Mouse (Mus musculus): ENCODE data around the gene Mus81. TPM values are rescaled to one million over a fixed set of nuclear protein-coding genes. Genes with fewer than 3 reads are reported as not detected.
A peak's percentile ranks its signal among the peaks of the same experiment; 100 is the strongest.

The Mus81 gene
- polyA plus RNA-seq, 1 experiment from 2014 or later: 43.2 TPM

DNA sequence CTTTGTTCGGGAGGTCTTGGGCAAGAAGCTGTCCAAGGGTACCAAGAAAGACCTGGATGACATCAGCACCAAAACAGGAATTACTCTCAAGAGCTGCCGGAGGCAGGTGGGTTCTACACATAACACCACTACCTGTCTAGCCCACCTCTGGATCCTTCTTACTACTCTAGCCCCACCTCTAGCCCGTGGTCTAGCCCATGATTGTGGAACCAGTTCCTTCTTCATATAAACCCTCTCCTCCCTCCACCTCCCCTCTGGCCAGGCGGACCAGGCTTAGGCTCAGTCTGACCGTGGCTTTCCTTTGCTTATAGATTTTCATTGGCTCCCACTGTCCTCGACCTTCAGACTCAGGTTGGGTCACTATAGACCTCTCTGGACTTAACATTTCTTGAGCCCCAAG lies 26.8 kb downstream of the Mus81 start:
- Histone ChIP-seq H3K27ac (replicated peaks) (no peak overlapping the region), H3K9me3 (no peaks in the 10 kb centered on the region), H3K4me1 (replicated peaks) (peaks cover 49% of the 10 kb centered on the region), H3K4me3 (peak overlapping the region; percentile 80), H3K9ac (peak overlapping the region; percentile 78), H3K36me3 (peaks cover 36% of the 10 kb centered on the region), H3K4me2 (peak overlapping the region; percentile 99), H3K27me3 (peaks cover 13% of the 10 kb centered on the region; the same call in 1 of the 2 replicates)
- ATAC-seq (ENCODE audit: low read depth): no peak
- WGBS: 87% methylated on average over 6 of the region's 6 CpGs

DNA sequence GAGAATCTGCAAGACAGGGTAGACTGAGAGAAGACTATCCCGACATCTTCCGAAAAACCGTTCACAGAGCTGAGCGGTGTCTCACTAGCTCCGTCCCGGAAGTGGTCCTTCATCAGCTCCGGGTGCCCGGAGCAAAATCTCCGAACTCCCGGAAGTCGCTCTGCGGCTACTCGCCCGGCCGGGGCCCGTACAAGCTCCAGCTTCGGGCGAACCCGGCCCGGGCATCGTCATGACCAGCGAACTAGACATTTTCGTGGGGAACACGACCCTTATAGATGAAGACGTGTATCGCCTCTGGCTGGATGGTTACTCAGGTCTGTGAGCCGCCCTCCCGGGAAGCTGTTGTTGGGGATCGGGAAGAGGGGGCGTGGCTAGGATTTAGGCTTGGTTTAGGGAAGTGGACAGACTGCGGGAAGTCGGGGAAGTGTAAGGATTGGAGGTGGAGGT lies 27.7 kb downstream of the Mus81 start, which contains the start of gene Fibp:
Fibp (plus strand) TSS at position 151 of the 447 bp plus-strand sequence.
- Histone ChIP-seq H3K4me3 (peak within 1 kb of the TSS; percentile 80), H3K27me3 (peaks cover 13% of the 10 kb centered on the region; the same call in 1 of the 2 replicates), H3K27ac (replicated peaks) (peak within 1 kb of the TSS; percentile 70), H3K9me3 (no peaks in the 10 kb centered on the region), H3K36me3 (peaks cover 27% of the 10 kb centered on the region), H3K9ac (peak within 1 kb of the TSS; percentile 78), H3K4me1 (replicated peaks) (peaks cover 59% of the 10 kb centered on the region), H3K4me2 (peak within 1 kb of the TSS; percentile 99)
- under 1% methylated on average over 32 of the region's 32 CpGs for WGBS
- ATAC-seq (ENCODE audit: low read depth): peak; percentile 47

DNA sequence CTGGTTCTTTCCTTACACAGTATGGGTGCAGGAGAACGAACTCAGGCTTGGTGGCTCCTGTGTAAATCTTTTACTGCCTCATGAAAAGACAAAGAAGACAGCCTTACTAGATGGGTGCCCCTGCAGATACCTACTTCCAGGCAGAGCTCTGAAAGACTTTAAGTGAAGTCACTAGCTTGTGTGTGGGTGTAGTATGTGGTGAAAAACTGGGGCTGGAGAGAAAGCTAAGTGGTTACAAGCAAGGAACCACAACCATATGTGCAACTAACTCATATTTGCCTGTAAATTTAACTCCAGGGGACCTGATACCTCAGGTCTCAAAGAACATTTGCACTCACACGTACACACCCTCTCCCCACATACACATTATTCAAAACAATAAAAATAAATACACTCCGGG lies 28.3 kb downstream of the Mus81 start:
- WGBS: 21% methylated on average over 3 of the region's 3 CpGs
- ATAC-seq (ENCODE audit: low read depth): no peak
- Histone ChIP-seq H3K9ac (peak overlapping the region; percentile 78), H3K9me3 (no peaks in the 10 kb centered on the region), H3K27me3 (peaks cover 13% of the 10 kb centered on the region; the same call in 1 of the 2 replicates), H3K4me3 (peak overlapping the region; percentile 80), H3K27ac (replicated peaks) (peak overlapping the region; percentile 70), H3K36me3 (peaks cover 21% of the 10 kb centered on the region), H3K4me2 (peak overlapping the region; percentile 99), H3K4me1 (replicated peaks) (peaks cover 60% of the 10 kb centered on the region)

DNA sequence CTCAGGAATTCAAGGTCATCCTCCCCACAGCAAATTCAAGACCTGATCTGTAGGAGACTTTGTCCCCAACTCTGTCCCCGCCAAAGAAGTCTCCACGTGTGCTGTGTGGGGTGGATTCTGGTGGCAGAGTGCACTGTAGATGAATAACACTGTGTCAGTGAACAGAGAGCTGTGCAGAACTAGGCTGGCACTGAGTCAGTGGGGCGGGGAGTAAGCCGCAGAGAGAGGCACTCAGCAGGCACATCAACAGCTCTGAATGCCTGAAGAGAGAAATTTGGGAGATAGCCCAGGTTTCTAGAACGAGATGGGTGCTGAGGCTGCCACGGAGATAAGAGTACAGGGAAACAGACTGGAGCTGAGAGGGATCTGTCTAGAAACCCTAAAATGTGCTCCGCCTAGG lies 29.2 kb downstream of the Mus81 start:
- no peak overlapping the region for H3K9ac ChIP-seq
- WGBS: 76% methylated on average over 7 of the region's 7 CpGs
- H3K27me3 ChIP-seq: peaks cover 13% of the 10 kb centered on the region; the same call in 1 of the 2 replicates
- no peak overlapping the region for H3K27ac ChIP-seq (replicated peaks)
- no peak overlapping the region for H3K4me2 ChIP-seq
- H3K4me1 ChIP-seq (replicated peaks): peaks cover 60% of the 10 kb centered on the region
- no peak for ATAC-seq (ENCODE audit: low read depth)
- no peak overlapping the region for H3K4me3 ChIP-seq
- H3K36me3 ChIP-seq: peaks cover 23% of the 10 kb centered on the region
- no peaks in the 10 kb centered on the region for H3K9me3 ChIP-seq

DNA sequence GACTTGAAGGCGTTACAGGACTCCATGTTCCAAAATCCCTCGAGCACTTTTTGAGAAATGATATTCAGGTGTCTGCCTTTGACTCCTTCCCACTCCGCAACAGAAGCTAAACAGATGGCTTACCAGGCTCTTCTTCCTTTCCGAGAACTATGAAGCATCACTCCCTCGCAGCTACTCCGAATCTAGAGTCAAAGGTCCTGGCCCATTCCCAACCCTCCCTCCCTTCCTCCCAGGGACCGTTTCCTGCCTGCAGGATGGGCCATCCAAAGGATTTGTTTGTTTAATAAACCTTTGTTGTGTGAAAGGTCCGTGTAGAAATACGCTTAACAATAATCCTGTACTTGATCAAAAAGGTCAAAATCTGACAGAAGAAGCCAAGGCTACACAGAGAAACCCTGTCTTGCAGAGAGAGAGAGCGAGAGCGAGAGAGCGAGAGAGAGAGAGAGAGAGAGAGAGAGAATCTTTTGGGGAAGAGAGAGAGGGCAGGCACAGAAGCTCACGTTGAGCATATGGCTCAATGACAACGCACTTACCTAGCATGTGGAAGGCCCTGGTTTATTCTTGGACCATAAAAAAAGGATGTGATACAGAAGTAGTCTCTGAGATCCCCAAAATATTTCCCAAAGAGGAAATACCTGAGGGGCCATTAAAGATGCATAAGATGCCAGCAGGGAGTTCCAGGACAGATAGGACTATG lies 30.3 kb downstream of the Mus81 start, which contains the start of gene Ccdc85b:
Ccdc85b (minus strand) TSS at position 149 of the 697 bp plus-strand sequence.
- Histone ChIP-seq H3K36me3 (peaks cover 18% of the 10 kb centered on the region), H3K9ac (peak within 1 kb of the TSS; percentile 92), H3K27me3 (peaks cover 13% of the 10 kb centered on the region; the same call in 1 of the 2 replicates), H3K4me1 (replicated peaks) (peaks cover 59% of the 10 kb centered on the region), H3K9me3 (no peaks in the 10 kb centered on the region), H3K27ac (replicated peaks) (peak within 1 kb of the TSS; percentile 97), H3K4me2 (peak within 1 kb of the TSS; percentile 98), H3K4me3 (peak within 1 kb of the TSS; percentile 76)
- 21% methylated on average over 14 of the region's 14 CpGs for WGBS
- no peak; the same call in 1 of the 2 replicates for ATAC-seq (ENCODE audit: low read depth)

DNA sequence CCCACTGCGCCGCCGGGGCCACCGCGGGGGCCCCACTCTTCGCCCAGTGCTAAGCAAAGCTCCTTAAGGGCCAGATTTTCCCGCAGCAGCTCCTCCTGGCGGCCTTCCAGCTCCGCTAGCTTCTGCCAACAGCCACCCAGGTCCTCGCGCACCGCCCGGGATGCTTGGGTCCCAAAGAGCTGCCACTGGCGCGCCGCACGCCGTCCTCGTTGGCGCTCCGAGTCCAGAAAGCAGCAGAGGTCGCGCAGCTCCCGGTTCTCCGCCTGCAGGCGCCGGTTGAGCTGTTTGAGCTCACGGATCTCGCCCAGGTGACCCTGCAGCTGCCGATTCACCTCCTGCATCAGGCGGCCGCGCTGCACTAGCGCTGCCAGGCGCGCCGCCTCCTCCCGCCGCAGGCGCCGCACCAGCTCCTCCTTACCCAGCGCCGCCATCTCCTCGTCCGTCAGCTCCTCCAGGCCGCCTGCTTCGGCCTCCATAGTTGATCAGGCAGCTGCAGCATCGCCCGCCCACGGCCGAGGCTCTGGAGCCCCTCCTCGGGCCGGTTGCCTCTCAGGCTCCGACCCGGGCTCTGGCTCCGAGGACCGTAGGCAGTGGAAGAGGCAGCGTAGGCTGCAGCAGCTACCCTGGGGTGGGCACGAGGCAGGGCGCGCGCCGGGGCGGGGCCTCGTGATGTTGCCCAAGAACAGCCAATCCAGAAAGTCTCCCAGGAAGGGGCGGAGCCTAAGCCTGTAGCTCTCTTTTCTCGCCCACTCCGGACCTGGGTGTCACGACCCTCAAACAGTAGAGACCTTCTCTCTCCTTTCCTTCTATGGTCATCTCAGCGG lies 31.1 kb downstream of the Mus81 start:
- peak overlapping the region; percentile 76 for H3K4me3 ChIP-seq
- H3K9ac ChIP-seq: peak overlapping the region; percentile 92
- peaks cover 10% of the 10 kb centered on the region for H3K36me3 ChIP-seq
- peaks cover 59% of the 10 kb centered on the region for H3K4me1 ChIP-seq (replicated peaks)
- peaks cover 13% of the 10 kb centered on the region; the same call in 1 of the 2 replicates for H3K27me3 ChIP-seq
- peak; percentile 90 for ATAC-seq (ENCODE audit: low read depth)
- H3K9me3 ChIP-seq: no peaks in the 10 kb centered on the region
- H3K27ac ChIP-seq (replicated peaks): peak overlapping the region; percentile 97
- WGBS: under 1% methylated on average over 63 of the region's 70 CpGs
- H3K4me2 ChIP-seq: peak overlapping the region; percentile 98

DNA sequence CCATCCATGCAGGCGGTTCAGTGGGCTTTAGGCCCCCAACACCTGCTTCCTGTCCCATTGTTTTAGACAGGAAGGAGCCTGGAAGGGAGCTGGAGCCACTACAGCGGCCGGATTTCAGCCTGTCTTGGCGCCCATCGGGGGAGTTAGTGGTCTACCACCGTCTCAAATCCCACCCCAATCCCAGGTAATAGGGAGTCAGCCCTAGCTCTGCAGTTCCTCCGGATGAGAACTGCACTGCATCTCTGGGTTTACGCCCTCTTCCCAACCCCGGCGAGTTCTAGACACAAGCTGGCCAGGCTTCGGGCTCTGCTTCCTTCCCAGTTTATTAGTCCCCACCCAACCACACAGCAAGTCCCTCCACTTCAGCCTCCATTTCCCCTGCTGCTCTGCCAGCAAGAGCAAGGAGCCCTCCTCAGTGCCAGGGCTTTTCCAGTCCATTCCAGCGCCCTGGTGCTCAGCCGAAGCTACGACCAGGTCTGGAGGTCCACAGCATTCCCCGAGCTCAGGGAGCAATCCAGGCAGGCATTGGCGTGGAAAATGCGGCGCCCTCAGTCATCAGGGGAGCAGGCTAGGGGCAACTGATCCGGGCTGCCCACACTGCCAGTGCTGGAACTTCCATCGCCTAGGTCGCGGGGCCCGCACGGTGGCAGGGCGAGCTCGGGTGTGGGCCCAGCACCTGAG lies 31.8 kb downstream of the Mus81 start:
- H3K36me3 ChIP-seq: peaks cover 10% of the 10 kb centered on the region
- H3K27me3 ChIP-seq: peaks cover 18% of the 10 kb centered on the region
- H3K4me3 ChIP-seq: peak overlapping the region; percentile 76
- H3K4me2 ChIP-seq: peak overlapping the region; percentile 98
- ATAC-seq (ENCODE audit: low read depth): no peak
- H3K4me1 ChIP-seq (replicated peaks): peaks cover 53% of the 10 kb centered on the region
- WGBS: 3% methylated on average over 26 of the region's 26 CpGs
- no peaks in the 10 kb centered on the region for H3K9me3 ChIP-seq
- H3K9ac ChIP-seq: peak overlapping the region; percentile 92
- H3K27ac ChIP-seq (replicated peaks): peak overlapping the region; percentile 97

DNA sequence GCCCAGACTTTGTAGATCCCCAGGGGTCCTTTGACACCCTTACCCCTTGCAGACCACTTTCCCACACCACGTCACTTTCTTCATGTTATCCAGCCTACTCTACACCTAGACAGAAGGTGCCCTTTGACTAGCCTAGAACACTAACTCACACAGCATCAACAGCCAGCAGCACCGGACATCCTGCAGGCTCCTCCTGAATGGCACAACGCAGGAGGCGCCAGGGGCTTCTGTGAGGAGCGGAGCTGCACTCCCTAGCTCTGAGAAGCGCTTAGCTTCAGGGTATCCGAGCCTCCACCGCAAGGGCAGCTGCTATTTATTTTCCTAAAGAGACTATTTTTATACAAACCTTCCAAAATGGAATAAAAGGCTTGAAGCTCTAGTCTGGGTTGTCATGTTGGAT lies 32.6 kb downstream of the Mus81 start:
- Histone ChIP-seq H3K4me2 (peak overlapping the region; percentile 98), H3K9me3 (no peaks in the 10 kb centered on the region), H3K4me1 (replicated peaks) (peaks cover 46% of the 10 kb centered on the region), H3K27ac (replicated peaks) (0 out of 2 replicates have a peak overlapping the region, but pooled peaks have one; percentile 23), H3K4me3 (peak overlapping the region; percentile 76), H3K9ac (peak overlapping the region; percentile 92), H3K36me3 (peaks cover 10% of the 10 kb centered on the region), H3K27me3 (peaks cover 26% of the 10 kb centered on the region)
- 63% methylated on average over 8 of the region's 8 CpGs for WGBS
- ATAC-seq (ENCODE audit: low read depth): no peak

DNA sequence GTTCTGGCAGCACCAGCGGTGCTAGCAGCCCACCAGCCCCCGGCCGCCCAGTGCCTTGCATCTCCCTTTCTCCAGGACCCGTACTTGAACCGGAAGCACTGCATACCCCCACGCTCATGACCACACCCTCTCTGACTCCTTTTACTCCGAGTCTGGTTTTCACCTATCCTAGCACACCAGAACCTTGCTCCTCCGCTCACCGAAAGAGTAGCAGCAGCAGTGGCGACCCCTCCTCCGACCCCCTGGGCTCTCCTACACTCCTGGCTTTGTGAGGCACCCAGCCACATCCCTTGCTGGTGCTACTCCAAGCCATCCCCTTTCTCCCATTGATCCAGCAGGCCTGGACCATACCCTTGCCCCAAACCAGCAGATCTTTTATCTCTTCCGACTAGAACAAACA lies 33.2 kb downstream of the Mus81 start:
- H3K4me2 ChIP-seq: peak overlapping the region; percentile 98
- H3K4me3 ChIP-seq: peak overlapping the region; percentile 76
- H3K4me1 ChIP-seq (replicated peaks): peaks cover 45% of the 10 kb centered on the region
- no peak for ATAC-seq (ENCODE audit: low read depth)
- peak overlapping the region; percentile 92 for H3K9ac ChIP-seq
- 84% methylated on average over 12 of the region's 12 CpGs for WGBS
- peaks cover 10% of the 10 kb centered on the region for H3K36me3 ChIP-seq
- no peak overlapping the region for H3K27ac ChIP-seq (replicated peaks)
- H3K9me3 ChIP-seq: no peaks in the 10 kb centered on the region
- H3K27me3 ChIP-seq: peaks cover 31% of the 10 kb centered on the region

DNA sequence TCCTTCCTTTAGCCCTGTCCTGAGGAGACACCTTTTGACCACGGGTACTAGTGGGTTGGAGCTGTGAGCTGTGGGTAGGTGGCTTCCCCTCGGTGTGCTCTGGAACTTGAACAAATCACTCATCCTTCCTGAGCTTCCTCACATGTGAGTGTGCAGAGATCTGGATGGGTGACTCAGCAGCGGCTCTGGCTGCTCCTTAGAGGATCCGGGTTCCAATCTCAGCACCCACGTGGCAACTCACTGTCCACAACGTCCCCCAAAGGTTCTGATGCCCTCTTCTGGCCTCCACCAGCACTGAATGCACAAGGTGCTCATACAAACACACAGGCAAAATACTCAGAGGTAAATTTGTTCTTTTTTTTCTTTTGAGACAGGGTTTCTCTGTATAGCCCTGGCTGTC lies 36.4 kb downstream of the Mus81 start:
- no peak overlapping the region for H3K27ac ChIP-seq (replicated peaks)
- no peak for ATAC-seq (ENCODE audit: low read depth)
- no peak overlapping the region for H3K4me2 ChIP-seq
- H3K9me3 ChIP-seq: no peaks in the 10 kb centered on the region; the same call in 1 of the 2 replicates
- H3K9ac ChIP-seq: no peak overlapping the region
- H3K27me3 ChIP-seq: peaks cover 51% of the 10 kb centered on the region
- no peak overlapping the region for H3K4me3 ChIP-seq
- H3K4me1 ChIP-seq (replicated peaks): peaks cover 48% of the 10 kb centered on the region
- peaks cover 10% of the 10 kb centered on the region for H3K36me3 ChIP-seq
- 79% methylated on average over 6 of the region's 6 CpGs for WGBS

DNA sequence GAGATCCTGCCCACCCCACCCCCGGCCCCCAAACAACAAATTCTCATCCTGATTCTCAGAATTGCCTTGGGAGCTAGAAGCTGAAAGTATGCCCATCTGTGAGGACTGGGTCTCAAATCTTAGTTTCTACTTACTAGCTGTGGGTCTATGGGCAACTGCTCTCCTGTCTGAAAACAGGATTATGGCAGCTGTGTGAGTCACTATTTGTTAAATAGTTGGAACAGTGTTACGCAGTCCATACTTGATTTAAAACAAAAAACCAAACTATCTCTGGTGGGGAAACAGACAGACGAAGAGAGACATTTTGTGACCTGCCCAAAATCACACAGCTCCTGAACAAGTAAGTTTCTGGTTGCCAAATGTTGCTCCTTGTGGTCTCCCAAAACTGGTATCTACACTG lies 38.5 kb downstream of the Mus81 start:
- Histone ChIP-seq H3K9me3 (no peaks in the 10 kb centered on the region; the same call in 1 of the 2 replicates), H3K27me3 (peaks cover 72% of the 10 kb centered on the region), H3K27ac (replicated peaks) (no peak overlapping the region), H3K4me3 (no peak overlapping the region), H3K9ac (no peak overlapping the region), H3K4me2 (no peak overlapping the region), H3K4me1 (replicated peaks) (peaks cover 28% of the 10 kb centered on the region), H3K36me3 (peaks cover 10% of the 10 kb centered on the region)
- 77% methylated on average over 3 of the region's 3 CpGs for WGBS
- ATAC-seq (ENCODE audit: low read depth): no peak

Measured in neural tube, embryonic 13.5 days (tissue).